Mouse (Mus musculus) brain, embryonic 14.5 days (tissue): ENCODE measurements around the gene Cnp.

ENCODE experiments used
- CTCF ChIP-seq: fragments of 200-500 bp; IDR thresholded peaks from 2 replicates; pipeline ENCODE4 v1.5.1; 2012; ENCODE audit warnings: inconsistent platforms, mild to moderate bottlenecking, moderate library complexity, borderline replicate concordance; ENCODE audit not compliant: insufficient read depth, insufficient read length; ENCODE audit errors: extremely low read depth
- POLR2A ChIP-seq: fragments of 200-500 bp; IDR thresholded peaks from 2 replicates; pipeline ENCODE4 v1.6.1; 2012; ENCODE audit warnings: mild to moderate bottlenecking, inconsistent platforms, borderline replicate concordance; ENCODE audit not compliant: poor library complexity, insufficient read depth, insufficient read length, severe bottlenecking; ENCODE audit errors: extremely low read depth

DNA sequence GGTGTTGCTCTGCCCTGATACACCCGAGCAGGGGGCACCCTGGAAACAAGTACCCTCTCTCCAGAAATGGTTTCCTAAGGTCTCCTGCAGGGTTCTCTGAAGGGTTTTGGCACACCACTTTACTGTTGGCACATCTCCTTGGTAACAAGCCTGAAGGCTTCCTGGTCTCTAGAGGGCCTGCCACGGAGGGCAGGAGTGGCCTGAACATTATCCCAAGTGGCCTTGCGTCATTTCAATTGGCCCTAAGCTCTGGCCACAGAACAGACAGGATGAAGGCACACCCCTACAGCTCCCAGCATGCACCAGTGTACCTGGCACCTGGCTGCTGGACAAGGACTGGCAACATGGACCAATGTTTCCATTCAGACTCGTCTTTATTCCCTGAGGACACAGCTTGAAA, 21.9 kb upstream of the Cnp start:
- TF ChIP-seq POLR2A: no peak
- TF ChIP-seq CTCF: no peak
